Mouse (Mus musculus) embryonic fibroblast, embryonic 13.5 days (primary cell): ENCODE measurements at regions not wholly inside any gene's neighbourhood (a gene's known extent, or its start where the extent isn't known, plus 50 kb on each side); places are given as distances from the start of the nearest gene placed in this dataset.

Source experiments
- CTCF ChIP-seq: IDR thresholded peaks from 2 replicates; pipeline ENCODE4 v1.5.1; 2011; ENCODE audit warnings: mild to moderate bottlenecking, control low read depth, low read length, moderate library complexity, borderline replicate concordance; ENCODE audit not compliant: insufficient read depth
- POLR2A ChIP-seq: IDR thresholded peaks from 2 replicates; pipeline ENCODE4 v1.6.1; 2011; ENCODE audit warnings: low read depth, mild to moderate bottlenecking, control low read depth, low read length, moderate library complexity

GRCm38 (mm10) chr7:82121746-82122145 is 51.9 kb upstream of the Sh3gl3 start:
- TF ChIP-seq CTCF (peak; percentile 87; the same call in 1 of the 2 replicates), POLR2A (no peak)
